Mouse (Mus musculus): ENCODE results near the gene Ucn3. TPM values are rescaled to one million over a fixed set of nuclear protein-coding genes. Genes with fewer than 3 reads are reported as not detected.

The Ucn3 gene
- not detected in 2 replicates for polyA plus RNA-seq (2014; fragmentation: Nextera tagmentation; extraction: Ambion mirVana)

GRCm38 (mm10) chr13:3945249-3945648 is at the start of gene Ucn3:
Gene Ucn3 (minus strand): TSS chr13:3945349.
- H3K4me3 ChIP-seq (ENCODE audit: low read depth, low read length), result no peak within 1 kb of the TSS
- ATAC-seq (ENCODE audit: low FRiP score) (no peak), DNase-seq (ENCODE audit: low spot score) (no peak)
- WGBS, result 78% methylated on average over 2 of the region's 2 CpGs
- H3K9ac ChIP-seq (ENCODE audit: low read depth, low read length), result no peak within 1 kb of the TSS
- no peak within 1 kb of the TSS for H3K4me2 ChIP-seq (replicated peaks; ENCODE audit: low read depth, low read length)
- H3K4me1 ChIP-seq (replicated peaks; ENCODE audit: control insufficient read depth, insufficient read depth, low read length), result no peaks in the 10 kb centered on the region
- H3K27ac ChIP-seq (ENCODE audit: low read depth, low read length), result no peak within 1 kb of the TSS
- H3K27me3 ChIP-seq (ENCODE audit: control insufficient read depth, insufficient read depth, low read length), result no peaks in the 10 kb centered on the region
- no peaks in the 10 kb centered on the region for H3K9me3 ChIP-seq (ENCODE audit: control insufficient read depth, low read length)
- no peaks in the 10 kb centered on the region for H3K36me3 ChIP-seq (ENCODE audit: control insufficient read depth, insufficient read depth, low read length)

- Histone ChIP-seq H3K9ac (ENCODE audit: low read depth, low read length) (no peak overlapping the region), H3K4me3 (ENCODE audit: low read depth, low read length) (no peak overlapping the region), H3K9me3 (ENCODE audit: control insufficient read depth, low read length) (no peaks in the 10 kb centered on the region), H3K27me3 (ENCODE audit: control insufficient read depth, insufficient read depth, low read length) (no peaks in the 10 kb centered on the region), H3K4me1 (replicated peaks; ENCODE audit: control insufficient read depth, insufficient read depth, low read length) (no peaks in the 10 kb centered on the region), H3K27ac (ENCODE audit: low read depth, low read length) (no peak overlapping the region), H3K36me3 (ENCODE audit: control insufficient read depth, insufficient read depth, low read length) (no peaks in the 10 kb centered on the region), H3K4me2 (replicated peaks; ENCODE audit: low read depth, low read length) (no peak overlapping the region)
- DNase-seq (ENCODE audit: low spot score) (no peak), ATAC-seq (ENCODE audit: low FRiP score) (no peak)
Measured at GRCm38 (mm10) chr13:3992081-3992480, 46.9 kb upstream of the Ucn3 start.

GRCm38 (mm10) chr13:3968849-3969248 is 23.7 kb upstream of the Ucn3 start:
- WGBS, result 88% methylated on average over 4 of the region's 4 CpGs
- ATAC-seq (ENCODE audit: low FRiP score), result no peak

GRCm38 (mm10) chr13:3951198-3951914 is 6.2 kb upstream of the Ucn3 start:
- H3K36me3 ChIP-seq (ENCODE audit: control insufficient read depth, insufficient read depth, low read length), result no peaks in the 10 kb centered on the region
- DNase-seq (ENCODE audit: low spot score), result peak; percentile 1
- H3K4me3 ChIP-seq (ENCODE audit: low read depth, low read length), result no peak overlapping the region
- H3K4me2 ChIP-seq (replicated peaks; ENCODE audit: low read depth, low read length), result no peak overlapping the region
- H3K9ac ChIP-seq (ENCODE audit: low read depth, low read length), result no peak overlapping the region
- WGBS, result 83% methylated on average over 6 of the region's 6 CpGs
- no peaks in the 10 kb centered on the region for H3K9me3 ChIP-seq (ENCODE audit: control insufficient read depth, low read length)
- ATAC-seq (ENCODE audit: low FRiP score), result no peak
- no peaks in the 10 kb centered on the region for H3K4me1 ChIP-seq (replicated peaks; ENCODE audit: control insufficient read depth, insufficient read depth, low read length)
- H3K27me3 ChIP-seq (ENCODE audit: control insufficient read depth, insufficient read depth, low read length), result no peaks in the 10 kb centered on the region
- H3K27ac ChIP-seq (ENCODE audit: low read depth, low read length), result no peak overlapping the region

More at GRCm38 (mm10) chr13:3968849-3969248, 23.7 kb upstream of the Ucn3 start:
- H3K36me3 ChIP-seq (ENCODE audit: control insufficient read depth, insufficient read depth, low read length), result no peaks in the 10 kb centered on the region
- no peak overlapping the region for H3K4me2 ChIP-seq (replicated peaks; ENCODE audit: low read depth, low read length)
- H3K9me3 ChIP-seq (ENCODE audit: control insufficient read depth, low read length), result no peaks in the 10 kb centered on the region
- H3K27me3 ChIP-seq (ENCODE audit: control insufficient read depth, insufficient read depth, low read length), result no peaks in the 10 kb centered on the region
- H3K4me3 ChIP-seq (ENCODE audit: low read depth, low read length), result no peak overlapping the region
- H3K27ac ChIP-seq (ENCODE audit: low read depth, low read length), result no peak overlapping the region
- no peak overlapping the region for H3K9ac ChIP-seq (ENCODE audit: low read depth, low read length)
- no peaks in the 10 kb centered on the region for H3K4me1 ChIP-seq (replicated peaks; ENCODE audit: control insufficient read depth, insufficient read depth, low read length)
- no peak for DNase-seq (ENCODE audit: low spot score)

- Histone ChIP-seq H3K4me1 (replicated peaks; ENCODE audit: control insufficient read depth, insufficient read depth, low read length) (no peaks in the 10 kb centered on the region), H3K27me3 (ENCODE audit: control insufficient read depth, insufficient read depth, low read length) (no peaks in the 10 kb centered on the region), H3K9ac (ENCODE audit: low read depth, low read length) (no peak overlapping the region), H3K27ac (ENCODE audit: low read depth, low read length) (no peak overlapping the region), H3K36me3 (ENCODE audit: control insufficient read depth, insufficient read depth, low read length) (no peaks in the 10 kb centered on the region), H3K4me2 (replicated peaks; ENCODE audit: low read depth, low read length) (no peak overlapping the region), H3K9me3 (ENCODE audit: control insufficient read depth, low read length) (no peaks in the 10 kb centered on the region), H3K4me3 (ENCODE audit: low read depth, low read length) (no peak overlapping the region)
- WGBS, result 90% methylated on average over 4 of the region's 4 CpGs
- DNase-seq (ENCODE audit: low spot score) (no peak), ATAC-seq (ENCODE audit: low FRiP score) (no peak)
Measured at GRCm38 (mm10) chr13:3949477-3949876, 4.3 kb upstream of the Ucn3 start.

GRCm38 (mm10) chr13:3947267-3947666 is 2.1 kb upstream of the Ucn3 start:
- Histone ChIP-seq H3K27me3 (ENCODE audit: control insufficient read depth, insufficient read depth, low read length) (no peaks in the 10 kb centered on the region), H3K9me3 (ENCODE audit: control insufficient read depth, low read length) (no peaks in the 10 kb centered on the region), H3K27ac (ENCODE audit: low read depth, low read length) (no peak overlapping the region), H3K4me2 (replicated peaks; ENCODE audit: low read depth, low read length) (no peak overlapping the region), H3K4me3 (ENCODE audit: low read depth, low read length) (no peak overlapping the region), H3K4me1 (replicated peaks; ENCODE audit: control insufficient read depth, insufficient read depth, low read length) (no peaks in the 10 kb centered on the region), H3K36me3 (ENCODE audit: control insufficient read depth, insufficient read depth, low read length) (no peaks in the 10 kb centered on the region), H3K9ac (ENCODE audit: low read depth, low read length) (no peak overlapping the region)
- ATAC-seq (ENCODE audit: low FRiP score) (no peak), DNase-seq (ENCODE audit: low spot score) (no peak)
- 86% methylated on average over 4 of the region's 4 CpGs for WGBS

GRCm38 (mm10) chr13:3944699-3945098 is 450 bp downstream of the Ucn3 start:
- H3K27ac ChIP-seq (ENCODE audit: low read depth, low read length), result no peak overlapping the region
- no peaks in the 10 kb centered on the region for H3K9me3 ChIP-seq (ENCODE audit: control insufficient read depth, low read length)
- H3K4me3 ChIP-seq (ENCODE audit: low read depth, low read length), result no peak overlapping the region
- no peak overlapping the region for H3K4me2 ChIP-seq (replicated peaks; ENCODE audit: low read depth, low read length)
- WGBS, result 86% methylated on average over 7 of the region's 7 CpGs
- no peaks in the 10 kb centered on the region for H3K36me3 ChIP-seq (ENCODE audit: control insufficient read depth, insufficient read depth, low read length)
- DNase-seq (ENCODE audit: low spot score) (no peak), ATAC-seq (ENCODE audit: low FRiP score) (no peak)
- no peaks in the 10 kb centered on the region for H3K4me1 ChIP-seq (replicated peaks; ENCODE audit: control insufficient read depth, insufficient read depth, low read length)
- H3K27me3 ChIP-seq (ENCODE audit: control insufficient read depth, insufficient read depth, low read length), result no peaks in the 10 kb centered on the region
- no peak overlapping the region for H3K9ac ChIP-seq (ENCODE audit: low read depth, low read length)

- Histone ChIP-seq H3K9me3 (ENCODE audit: control insufficient read depth, low read length) (no peaks in the 10 kb centered on the region), H3K4me3 (ENCODE audit: low read depth, low read length) (no peak overlapping the region), H3K36me3 (ENCODE audit: control insufficient read depth, insufficient read depth, low read length) (no peaks in the 10 kb centered on the region), H3K27me3 (ENCODE audit: control insufficient read depth, insufficient read depth, low read length) (no peaks in the 10 kb centered on the region), H3K4me1 (replicated peaks; ENCODE audit: control insufficient read depth, insufficient read depth, low read length) (no peaks in the 10 kb centered on the region), H3K9ac (ENCODE audit: low read depth, low read length) (no peak overlapping the region), H3K4me2 (replicated peaks; ENCODE audit: low read depth, low read length) (no peak overlapping the region), H3K27ac (ENCODE audit: low read depth, low read length) (no peak overlapping the region)
- DNase-seq (ENCODE audit: low spot score), result no peak
- no peak for ATAC-seq (ENCODE audit: low FRiP score)
- 89% methylated on average over 6 of the region's 6 CpGs for WGBS
Measured at GRCm38 (mm10) chr13:3926046-3926445, 19.1 kb downstream of the Ucn3 start.

GRCm38 (mm10) chr13:3925632-3926031 is 19.5 kb downstream of the Ucn3 start:
- Histone ChIP-seq H3K9me3 (ENCODE audit: control insufficient read depth, low read length) (no peaks in the 10 kb centered on the region), H3K9ac (ENCODE audit: low read depth, low read length) (no peak overlapping the region), H3K4me2 (replicated peaks; ENCODE audit: low read depth, low read length) (no peak overlapping the region), H3K27me3 (ENCODE audit: control insufficient read depth, insufficient read depth, low read length) (no peaks in the 10 kb centered on the region), H3K27ac (ENCODE audit: low read depth, low read length) (no peak overlapping the region), H3K4me1 (replicated peaks; ENCODE audit: control insufficient read depth, insufficient read depth, low read length) (no peaks in the 10 kb centered on the region), H3K36me3 (ENCODE audit: control insufficient read depth, insufficient read depth, low read length) (no peaks in the 10 kb centered on the region), H3K4me3 (ENCODE audit: low read depth, low read length) (no peak overlapping the region)
- no peak for ATAC-seq (ENCODE audit: low FRiP score)
- DNase-seq (ENCODE audit: low spot score), result no peak
- WGBS, result 88% methylated on average over 6 of the region's 6 CpGs
